Comparison of ENCODE assay signal across 9 mouse cellular contexts in genomic region chr2:29468517-29468936, GRCm38 (mm10).
A peak's percentile ranks its signal among the peaks of the same experiment; 100 is the strongest.
DNase-seq lines count a peak whose midpoint lies in the region; ATAC-seq lines count a peak whose summit lies in the region.
"Had no signal": no experiment of that assay in that cellular context is flagged by ENCODE, and none has a peak within 500 bp of the region (broad histone marks: within the 10 kb centered on the region; RNA-seq: fewer than 3 reads in every experiment).

No protein-coding gene starts in this region.

- H3K9ac ChIP-seq in midbrain, embryonic 15.5 days: no peak overlapping the region

- 59% methylated on average over 15 of the region's 15 CpGs for WGBS in midbrain, embryonic 15.5 days

- no peaks in the 10 kb centered on the region for H3K36me3 ChIP-seq in midbrain, embryonic 15.5 days (replicated peaks)

- peak; percentile 24 for DNase-seq in Muller cell, postnatal 12 days (ENCODE audit: inconsistent ontology term)
- DNase-seq in cerebellum, adult 8-10 months: peak; percentile 20
- DNase-seq in frontal cortex, postnatal 36 days (ENCODE audit: low spot score in 2 of 2): peak; percentile 63 to 71
- DNase-seq in heart, adult 9 months (ENCODE audit: low spot score in 2 of 2): no peak
- DNase-seq in adrenal gland, postnatal 36 days: no peak
- no peak for DNase-seq in thymus, postnatal 4 days
- DNase-seq: adrenal gland, postnatal 10 days had no signal

- peaks cover 35% of the 10 kb centered on the region for H3K4me1 ChIP-seq in midbrain, embryonic 15.5 days

- no peak overlapping the region for H3K4me3 ChIP-seq in midbrain, embryonic 15.5 days

- peak overlapping the region; percentile 45; the same call in 1 of the 2 replicates for H3K27ac ChIP-seq in midbrain, embryonic 15.5 days

- no peaks in the 10 kb centered on the region for H3K9me3 ChIP-seq in midbrain, embryonic 15.5 days

- H3K4me2 ChIP-seq in midbrain, embryonic 15.5 days: no peak overlapping the region

- ATAC-seq in midbrain, embryonic 15.5 days (replicated peaks): peak; percentile 59; the same call in 1 of the 2 replicates
- ATAC-seq in erythroid progenitor cell, adult 5-6 weeks (replicated peaks; ENCODE audit: low FRiP score, poor library complexity, severe bottlenecking): no peak

- no peaks in the 10 kb centered on the region for H3K27me3 ChIP-seq in midbrain, embryonic 15.5 days (replicated peaks)

Comparison
In these comparisons a context has a peak if more than half of its experiments do, and no peak if none do; other contexts are left out.
1. DNase-seq: peak in Muller cell, postnatal 12 days (single experiment), cerebellum, adult 8-10 months (single experiment) and frontal cortex, postnatal 36 days (2 of 2); none in heart, adult 9 months (0 of 2), adrenal gland, postnatal 36 days (0 of 2) and thymus, postnatal 4 days (single experiment).